Mouse (Mus musculus) spleen, embryonic (tissue): ENCODE results near the gene Ildr1.

Experiments
- CTCF ChIA-PET: fragments of 350-600 bp; sonication (Branson Sonifier 250); formaldehyde crosslinking; loops from one replicate; lab custom pipeline; 2022; lab: Charles Lee

The Ildr1 gene

GRCm38 (mm10) chr16:36693818-36694413, at the start of gene Ildr1:
TSS of gene Ildr1 (plus strand) at chr16:36693978.
- CTCF ChIA-PET, result interaction anchor here (1.1 kb wide), 1 partner anchor 18 kb away, joined by 3 read pairs; no protein-coding TSS in a partner anchor

- CTCF ChIA-PET, result interaction anchor here (0.5 kb wide), 2 partner anchors 8 to 65 kb away, joined by 5 read pairs; no protein-coding TSS in a partner anchor
Measured at GRCm38 (mm10) chr16:36645124-36645523, 48.7 kb upstream of the Ildr1 start.

GRCm38 (mm10) chr16:36649304-36649703, 44.5 kb upstream of the Ildr1 start:
- CTCF ChIA-PET, result no interaction called here

GRCm38 (mm10) chr16:36650511-36650910, 43.3 kb upstream of the Ildr1 start:
- CTCF ChIA-PET, result no interaction called here

GRCm38 (mm10) chr16:36651174-36651766, 42.5 kb upstream of the Ildr1 start:
- CTCF ChIA-PET, result no interaction called here

- CTCF ChIA-PET, result no interaction called here
Measured at GRCm38 (mm10) chr16:36655199-36655598, 38.6 kb upstream of the Ildr1 start.

GRCm38 (mm10) chr16:36655910-36656309, 37.9 kb upstream of the Ildr1 start:
- CTCF ChIA-PET, result no interaction called here

GRCm38 (mm10) chr16:36661330-36661729, 32.4 kb upstream of the Ildr1 start:
- CTCF ChIA-PET, result no interaction called here

GRCm38 (mm10) chr16:36663484-36663883, 30.3 kb upstream of the Ildr1 start:
- CTCF ChIA-PET, result interaction anchor here (0.5 kb wide), 2 partner anchors 103 to 134 kb away, joined by 3 to 5 read pairs; no protein-coding TSS in a partner anchor

- CTCF ChIA-PET, result interaction anchor here (0.6 kb wide), 1 partner anchor 187 kb away, joined by 3 read pairs; no protein-coding TSS in a partner anchor
Measured at GRCm38 (mm10) chr16:36665782-36666181, 28.0 kb upstream of the Ildr1 start, which contains the start of gene Cd86. TSS of gene Cd86 (minus strand) at chr16:36666081.

- CTCF ChIA-PET, result interaction anchor here (0.5 kb wide), 1 partner anchor 255 kb away, joined by 3 read pairs; no protein-coding TSS in a partner anchor
Measured at GRCm38 (mm10) chr16:36666448-36667017, 27.2 kb upstream of the Ildr1 start.

GRCm38 (mm10) chr16:36670590-36670989, 23.2 kb upstream of the Ildr1 start:
- CTCF ChIA-PET, result no interaction called here

- CTCF ChIA-PET, result no interaction called here
Measured at GRCm38 (mm10) chr16:36673196-36673595, 20.6 kb upstream of the Ildr1 start.

- CTCF ChIA-PET, result interaction anchor here (1.1 kb wide), 1 partner anchor 34 kb away, joined by 3 read pairs; no protein-coding TSS in a partner anchor
Measured at GRCm38 (mm10) chr16:36674457-36675204, 19.1 kb upstream of the Ildr1 start.

GRCm38 (mm10) chr16:36675304-36675703, 18.5 kb upstream of the Ildr1 start:
- CTCF ChIA-PET, result interaction anchor here (1.1 kb wide), 1 partner anchor 33 kb away, joined by 3 read pairs; no protein-coding TSS in a partner anchor

- CTCF ChIA-PET, result interaction anchor here (1.1 kb wide), 1 partner anchor 32 kb away, joined by 3 read pairs; no protein-coding TSS in a partner anchor
Measured at GRCm38 (mm10) chr16:36675902-36676301, 17.9 kb upstream of the Ildr1 start.

- CTCF ChIA-PET, result interaction anchor here (0.6 to 1.0 kb wide), 2 partner anchors 17 to 29 kb away, joined by 3 read pairs; no protein-coding TSS in a partner anchor
Measured at GRCm38 (mm10) chr16:36681829-36682228, 11.9 kb upstream of the Ildr1 start.

GRCm38 (mm10) chr16:36684325-36684918, 9.4 kb upstream of the Ildr1 start:
- CTCF ChIA-PET, result interaction anchor here (0.6 to 1.7 kb wide), 2 partner anchors 35 to 202 kb away, joined by 3 to 15 read pairs; no protein-coding TSS in a partner anchor

- CTCF ChIA-PET, result interaction anchor here (0.7 kb wide), 2 partner anchors 56 to 182 kb away, joined by 3 to 5 read pairs; no protein-coding TSS in a partner anchor
Measured at GRCm38 (mm10) chr16:36688076-36688475, 5.7 kb upstream of the Ildr1 start.

- CTCF ChIA-PET, result interaction anchor here (0.6 to 0.8 kb wide), 2 partner anchors 25 to 49 kb away, joined by 4 read pairs; no protein-coding TSS in a partner anchor
Measured at GRCm38 (mm10) chr16:36691484-36691883, 2.3 kb upstream of the Ildr1 start.
